Mouse (Mus musculus): Measurements from ENCODE around the gene Slc39a7.

GRCm38 (mm10) chr17:33999341-34000149 is 31.9 kb downstream of the Slc39a7 start:
- TF ChIP-seq CTCF (IDR thresholded peaks at IDR 0.05; ENCODE audit: low read depth) (no peak), EP300 (IDR thresholded peaks at IDR 0.05; ENCODE audit: low read depth) (no peak)

All from liver, postnatal 0 days (tissue).